Mouse (Mus musculus): ENCODE data around the gene Pam16. TPM values are rescaled to one million over a fixed set of nuclear protein-coding genes. Genes with fewer than 3 reads are reported as not detected.

Pam16 gene
- polyA plus RNA-seq, 1 experiment = 94.8 TPM

DNA sequence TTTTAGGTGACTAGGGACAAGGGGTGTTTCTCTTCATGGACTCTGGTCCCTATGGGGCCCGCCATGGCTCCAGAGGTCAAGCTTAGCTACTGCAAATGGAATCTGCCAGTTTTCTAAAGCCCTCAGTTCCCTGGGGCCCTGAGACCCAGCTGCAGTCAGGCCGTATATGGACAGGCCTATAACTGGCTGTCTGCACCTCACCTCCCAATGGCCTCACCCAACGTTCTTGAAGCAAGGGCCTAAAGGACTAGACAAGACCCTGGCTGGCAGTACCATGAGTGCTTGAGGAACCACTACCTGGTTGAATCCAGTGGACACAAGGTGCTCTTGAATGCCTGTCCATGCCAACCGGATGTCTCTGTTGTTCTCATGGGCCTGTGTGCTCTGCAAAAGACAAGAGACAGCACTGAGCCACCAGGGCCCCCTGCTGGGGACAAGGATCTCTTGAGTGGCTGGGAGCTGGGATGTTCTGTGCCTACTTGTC, 30.5 kb upstream of the Pam16 start:
- peaks cover 42% of the 10 kb centered on the region for H3K36me3 ChIP-seq (ENCODE audit: control insufficient read depth, insufficient read depth)
- TF ChIP-seq CTCF (IDR thresholded peaks at IDR 0.05; ENCODE audit: control insufficient read depth, insufficient read depth, insufficient read length) = no peak
- no peak for TF ChIP-seq FOSL1 (IDR thresholded peaks at IDR 0.05; ENCODE audit: insufficient read depth, low read length, poor library complexity, severe bottlenecking)
- TF ChIP-seq MYOD1 (IDR thresholded peaks at IDR 0.05; ENCODE audit: control insufficient read depth, insufficient read length, low read depth) = no peak
- no peak for TF ChIP-seq MAX (IDR thresholded peaks at IDR 0.05)
- TF ChIP-seq CEBPB (IDR thresholded peaks at IDR 0.05; ENCODE audit: low read depth) = no peak
- TF ChIP-seq MYOG (IDR thresholded peaks at IDR 0.05; ENCODE audit: control insufficient read depth, extremely low read depth, insufficient read length) = no peak
- no peak for TF ChIP-seq USF1 (IDR thresholded peaks at IDR 0.05; ENCODE audit: low read depth)
- peaks cover 26% of the 10 kb centered on the region for H3K79me2 ChIP-seq (ENCODE audit: control insufficient read depth, insufficient read depth)
- no peak overlapping the region for H3K4me3 ChIP-seq (ENCODE audit: insufficient read depth, poor library complexity, severe bottlenecking)
- H3K27me3 ChIP-seq (ENCODE audit: control insufficient read depth, insufficient read depth, insufficient read length) = no peaks in the 10 kb centered on the region
- no peak overlapping the region for H3ac ChIP-seq (ENCODE audit: control insufficient read depth, insufficient read length, low read depth)
- peaks cover 12% of the 10 kb centered on the region for H3K79me3 ChIP-seq (ENCODE audit: low read depth)

DNA sequence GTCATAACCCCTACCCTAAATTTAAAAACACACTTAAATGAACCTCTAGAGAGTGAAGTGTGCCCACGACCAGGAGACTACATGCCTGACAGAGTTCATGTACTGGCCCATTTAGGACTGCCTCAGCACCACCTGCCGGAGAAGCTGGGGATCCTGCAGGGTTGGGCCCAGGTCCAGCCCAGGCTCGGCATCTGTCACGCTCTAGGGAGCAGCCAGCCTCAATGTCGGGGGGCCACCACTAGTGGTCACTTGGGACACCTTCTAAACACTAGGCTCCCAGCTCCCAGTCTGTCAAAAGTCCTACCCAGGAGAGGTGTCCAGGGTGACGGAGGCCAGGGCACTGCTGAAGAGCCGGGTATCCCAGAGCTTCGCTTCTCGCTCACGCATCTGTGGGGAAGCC, 29.9 kb upstream of the Pam16 start:
- Histone ChIP-seq H3K36me3 (ENCODE audit: control insufficient read depth, insufficient read depth) (peaks cover 48% of the 10 kb centered on the region), H3K4me3 (ENCODE audit: insufficient read depth, poor library complexity, severe bottlenecking) (no peak overlapping the region)
- no peak for TF ChIP-seq CTCF (IDR thresholded peaks at IDR 0.05; ENCODE audit: control insufficient read depth, insufficient read depth, insufficient read length)

DNA sequence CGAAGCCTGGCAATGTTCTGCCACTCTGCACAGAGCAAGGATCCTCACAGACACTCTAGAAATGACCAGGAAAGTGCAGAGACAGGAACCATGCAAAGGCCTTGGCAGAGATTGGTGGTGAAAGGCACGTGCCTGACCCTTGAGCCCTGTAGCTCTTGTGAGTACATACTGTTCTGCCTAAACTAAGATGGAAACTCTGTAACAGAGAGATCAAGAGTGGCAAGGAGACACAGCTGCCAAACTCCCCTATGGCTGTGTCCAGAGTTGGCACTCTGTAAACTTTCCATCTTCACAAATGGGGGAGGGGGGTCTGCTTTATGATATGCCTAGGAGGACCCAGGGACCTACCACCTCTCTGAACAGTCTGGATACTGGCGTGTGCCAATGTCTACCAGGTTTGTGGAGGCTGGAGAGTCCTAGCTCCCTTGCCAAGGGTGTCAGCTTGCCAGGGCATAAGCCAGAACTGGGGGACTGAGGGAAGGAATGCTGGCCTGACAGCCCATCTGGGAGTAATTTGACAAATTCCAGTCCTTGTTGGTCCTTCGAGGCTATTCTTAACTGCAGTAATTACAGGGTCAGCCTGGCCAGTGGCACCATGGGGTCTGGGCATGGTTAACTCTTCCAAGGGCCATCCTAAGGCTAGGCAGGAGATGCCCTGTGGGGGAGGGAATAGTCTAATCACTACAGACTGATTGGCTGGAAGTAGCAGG, 28.1 kb upstream of the Pam16 start:
- H3ac ChIP-seq (ENCODE audit: control insufficient read depth, insufficient read length, low read depth) = no peak overlapping the region

More for the DNA sequence above, 29.9 kb upstream of the Pam16 start:
- no peak overlapping the region for H3ac ChIP-seq (ENCODE audit: control insufficient read depth, insufficient read length, low read depth)
- H3K27me3 ChIP-seq (ENCODE audit: control insufficient read depth, insufficient read depth, insufficient read length) = no peaks in the 10 kb centered on the region
- peaks cover 32% of the 10 kb centered on the region for H3K79me2 ChIP-seq (ENCODE audit: control insufficient read depth, insufficient read depth)
- peaks cover 14% of the 10 kb centered on the region for H3K79me3 ChIP-seq (ENCODE audit: low read depth)

DNA sequence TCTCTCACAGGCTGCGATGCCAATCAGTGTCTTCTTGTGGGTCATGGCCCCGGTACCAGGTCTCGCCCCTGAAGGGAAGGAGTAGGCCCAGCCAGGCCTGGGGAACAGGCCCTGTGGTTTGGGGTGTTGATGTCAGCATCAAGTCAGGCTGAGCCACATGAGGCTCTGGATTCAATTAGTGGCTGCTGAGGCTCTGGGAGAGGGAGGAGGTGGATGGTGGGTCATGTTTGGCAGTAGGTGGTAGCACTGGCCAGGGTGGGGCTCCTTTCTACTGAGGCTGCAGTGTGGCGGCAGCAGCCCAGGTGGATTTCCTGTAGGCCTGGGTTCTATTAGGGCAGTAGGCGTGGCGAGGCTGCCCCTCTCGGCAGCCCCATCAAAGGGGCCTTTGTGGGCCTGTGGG, 26.8 kb upstream of the Pam16 start:
- Histone ChIP-seq H3ac (ENCODE audit: control insufficient read depth, insufficient read length, low read depth) (no peak overlapping the region), H3K79me2 (ENCODE audit: control insufficient read depth, insufficient read depth) (peaks cover 60% of the 10 kb centered on the region), H3K27me3 (ENCODE audit: control insufficient read depth, insufficient read depth, insufficient read length) (no peaks in the 10 kb centered on the region), H3K79me3 (ENCODE audit: low read depth) (peaks cover 30% of the 10 kb centered on the region), H3K36me3 (ENCODE audit: control insufficient read depth, insufficient read depth) (peaks cover 66% of the 10 kb centered on the region), H3K4me3 (ENCODE audit: insufficient read depth, poor library complexity, severe bottlenecking) (no peak overlapping the region)
- TF ChIP-seq MYOD1 (IDR thresholded peaks at IDR 0.05; ENCODE audit: control insufficient read depth, insufficient read length, low read depth) = no peak

More for the DNA sequence above, 28.1 kb upstream of the Pam16 start:
- H3K36me3 ChIP-seq (ENCODE audit: control insufficient read depth, insufficient read depth) = peaks cover 64% of the 10 kb centered on the region
- peaks cover 28% of the 10 kb centered on the region for H3K79me3 ChIP-seq (ENCODE audit: low read depth)
- no peaks in the 10 kb centered on the region for H3K27me3 ChIP-seq (ENCODE audit: control insufficient read depth, insufficient read depth, insufficient read length)
- TF ChIP-seq FOSL1 (IDR thresholded peaks at IDR 0.05; ENCODE audit: insufficient read depth, low read length, poor library complexity, severe bottlenecking) (no peak), MYOG (IDR thresholded peaks at IDR 0.05; ENCODE audit: control insufficient read depth, extremely low read depth, insufficient read length) (no peak), USF1 (IDR thresholded peaks at IDR 0.05; ENCODE audit: low read depth) (no peak), CEBPB (IDR thresholded peaks at IDR 0.05; ENCODE audit: low read depth) (no peak), CTCF (IDR thresholded peaks at IDR 0.05; ENCODE audit: control insufficient read depth, insufficient read depth, insufficient read length) (no peak), MAX (IDR thresholded peaks at IDR 0.05) (no peak), MYOD1 (IDR thresholded peaks at IDR 0.05; ENCODE audit: control insufficient read depth, insufficient read length, low read depth) (no peak)
- H3K79me2 ChIP-seq (ENCODE audit: control insufficient read depth, insufficient read depth) = peaks cover 50% of the 10 kb centered on the region
- no peak overlapping the region for H3K4me3 ChIP-seq (ENCODE audit: insufficient read depth, poor library complexity, severe bottlenecking)

DNA sequence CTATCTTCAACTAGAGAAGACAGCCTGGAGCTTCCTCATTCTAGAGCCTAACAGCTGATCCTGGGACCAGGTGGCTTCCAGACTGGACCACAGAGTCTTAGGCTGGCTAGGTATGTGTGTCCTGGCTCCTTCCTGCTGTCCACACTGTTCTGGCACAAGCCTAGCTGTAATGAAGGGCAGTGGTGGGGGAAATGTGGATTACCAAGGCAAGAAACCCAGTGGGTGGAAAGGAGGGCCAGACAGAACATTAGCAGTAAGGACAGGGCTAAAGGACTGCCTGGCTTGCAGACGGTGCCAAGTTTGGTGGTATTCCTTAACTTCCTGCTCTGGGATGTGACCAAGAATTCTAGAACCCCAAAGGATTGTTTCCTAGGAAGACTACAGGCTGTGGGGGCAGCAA, 26.3 kb upstream of the Pam16 start:
- no peak for TF ChIP-seq USF1 (IDR thresholded peaks at IDR 0.05; ENCODE audit: low read depth)
- TF ChIP-seq MYOG (IDR thresholded peaks at IDR 0.05; ENCODE audit: control insufficient read depth, extremely low read depth, insufficient read length) = no peak
- TF ChIP-seq MAX (IDR thresholded peaks at IDR 0.05) = no peak
- no peak for TF ChIP-seq CEBPB (IDR thresholded peaks at IDR 0.05; ENCODE audit: low read depth)
- TF ChIP-seq FOSL1 (IDR thresholded peaks at IDR 0.05; ENCODE audit: insufficient read depth, low read length, poor library complexity, severe bottlenecking) = no peak
- no peak for TF ChIP-seq MYOD1 (IDR thresholded peaks at IDR 0.05; ENCODE audit: control insufficient read depth, insufficient read length, low read depth)
- no peak for TF ChIP-seq CTCF (IDR thresholded peaks at IDR 0.05; ENCODE audit: control insufficient read depth, insufficient read depth, insufficient read length)
- Histone ChIP-seq H3ac (ENCODE audit: control insufficient read depth, insufficient read length, low read depth) (no peak overlapping the region), H3K79me2 (ENCODE audit: control insufficient read depth, insufficient read depth) (peaks cover 66% of the 10 kb centered on the region), H3K79me3 (ENCODE audit: low read depth) (peaks cover 35% of the 10 kb centered on the region), H3K27me3 (ENCODE audit: control insufficient read depth, insufficient read depth, insufficient read length) (no peaks in the 10 kb centered on the region), H3K4me3 (ENCODE audit: insufficient read depth, poor library complexity, severe bottlenecking) (no peak overlapping the region), H3K36me3 (ENCODE audit: control insufficient read depth, insufficient read depth) (peaks cover 71% of the 10 kb centered on the region)

DNA sequence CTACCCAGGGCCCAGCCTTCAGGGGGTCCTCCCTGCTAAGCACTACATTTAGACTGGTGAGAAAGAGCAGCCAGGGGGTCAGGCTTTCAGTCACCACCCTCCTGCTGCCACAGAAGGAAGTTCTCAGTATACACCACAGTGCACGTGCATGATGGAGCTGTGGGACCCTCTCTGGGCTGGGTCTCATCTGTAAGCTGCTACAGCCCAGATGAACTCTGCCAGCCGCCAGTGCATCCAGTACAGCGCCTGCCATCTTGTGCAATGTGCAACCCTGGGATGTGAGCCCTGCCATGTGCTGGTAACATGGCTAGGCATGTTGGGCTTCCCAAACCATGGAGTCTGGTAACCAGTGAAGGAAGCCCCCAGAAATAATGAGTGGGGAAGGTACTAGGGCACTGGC, 25.4 kb upstream of the Pam16 start:
- TF ChIP-seq USF1 (IDR thresholded peaks at IDR 0.05; ENCODE audit: low read depth) (no peak), FOSL1 (IDR thresholded peaks at IDR 0.05; ENCODE audit: insufficient read depth, low read length, poor library complexity, severe bottlenecking) (no peak), MYOD1 (IDR thresholded peaks at IDR 0.05; ENCODE audit: control insufficient read depth, insufficient read length, low read depth) (no peak), MAX (IDR thresholded peaks at IDR 0.05) (no peak), CEBPB (IDR thresholded peaks at IDR 0.05; ENCODE audit: low read depth) (no peak), CTCF (IDR thresholded peaks at IDR 0.05; ENCODE audit: control insufficient read depth, insufficient read depth, insufficient read length) (no peak), MYOG (IDR thresholded peaks at IDR 0.05; ENCODE audit: control insufficient read depth, extremely low read depth, insufficient read length) (no peak)
- Histone ChIP-seq H3K79me3 (ENCODE audit: low read depth) (peaks cover 42% of the 10 kb centered on the region), H3K4me3 (ENCODE audit: insufficient read depth, poor library complexity, severe bottlenecking) (no peak overlapping the region), H3K36me3 (ENCODE audit: control insufficient read depth, insufficient read depth) (peaks cover 80% of the 10 kb centered on the region), H3K27me3 (ENCODE audit: control insufficient read depth, insufficient read depth, insufficient read length) (no peaks in the 10 kb centered on the region), H3K79me2 (ENCODE audit: control insufficient read depth, insufficient read depth) (peaks cover 75% of the 10 kb centered on the region), H3ac (ENCODE audit: control insufficient read depth, insufficient read length, low read depth) (no peak overlapping the region)

Measured in C2C12 (cell line).